Mouse (Mus musculus) brain, embryonic 14.5 days (tissue): ENCODE results near the gene Zmym5. TPM values are rescaled to one million over a fixed set of nuclear protein-coding genes. Genes with fewer than 3 reads are reported as not detected.
"Not testable (repeated sequence)": the region's sequence is repeated elsewhere in the genome, so short reads cannot be mapped to it uniquely, and the experiment has no call there.

Source experiments
- DNase-seq: peaks from one replicate; pipeline ENCODE4 v3.0.0-alpha.2; 2011; ENCODE audit warnings: low read depth
- CTCF ChIP-seq: fragments of 200-500 bp; IDR thresholded peaks from 2 replicates; pipeline ENCODE4 v1.5.1; 2012; ENCODE audit warnings: inconsistent platforms, mild to moderate bottlenecking, moderate library complexity, borderline replicate concordance; ENCODE audit not compliant: insufficient read depth, insufficient read length; ENCODE audit errors: extremely low read depth
- POLR2A ChIP-seq: fragments of 200-500 bp; IDR thresholded peaks from 2 replicates; pipeline ENCODE4 v1.6.1; 2012; ENCODE audit warnings: mild to moderate bottlenecking, inconsistent platforms, borderline replicate concordance; ENCODE audit not compliant: poor library complexity, insufficient read depth, insufficient read length, severe bottlenecking; ENCODE audit errors: extremely low read depth
- polyA plus RNA-seq: library from polyadenylated mRNA; depleted of rRNA; stranded (reverse); fragments of >200 nt; gene quantifications from 2 replicates; pipeline ENCODE4 v1.2.3, GENCODE M21; 2012; rRNA removed

Zmym5 gene
- polyA plus RNA-seq, 1 experiment: 32.4 TPM

DNA sequence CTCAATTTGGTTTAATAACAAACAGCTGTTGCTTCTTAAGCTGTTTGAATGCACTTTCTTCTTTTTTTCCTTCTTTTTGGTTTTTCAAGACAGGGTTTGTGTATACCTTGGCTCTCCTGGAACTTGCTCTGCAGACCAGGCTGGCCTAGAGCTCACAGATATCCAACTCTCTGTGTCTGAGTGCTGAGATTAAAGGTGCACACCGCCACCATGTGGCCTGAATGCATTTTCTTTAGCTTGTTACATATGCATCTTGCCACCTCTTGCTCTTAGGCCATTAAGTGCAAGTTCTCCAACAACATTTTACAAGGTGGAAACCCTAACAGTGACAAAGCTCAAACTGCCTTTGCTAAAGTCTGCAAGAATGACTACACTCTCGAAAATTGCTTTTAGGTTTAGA is 18.3 kb downstream of the Zmym5 start:
- peak; percentile 78 for DNase-seq
- TF ChIP-seq POLR2A (no peak), CTCF (peak; percentile 54; the same call in 1 of the 2 replicates)

DNA sequence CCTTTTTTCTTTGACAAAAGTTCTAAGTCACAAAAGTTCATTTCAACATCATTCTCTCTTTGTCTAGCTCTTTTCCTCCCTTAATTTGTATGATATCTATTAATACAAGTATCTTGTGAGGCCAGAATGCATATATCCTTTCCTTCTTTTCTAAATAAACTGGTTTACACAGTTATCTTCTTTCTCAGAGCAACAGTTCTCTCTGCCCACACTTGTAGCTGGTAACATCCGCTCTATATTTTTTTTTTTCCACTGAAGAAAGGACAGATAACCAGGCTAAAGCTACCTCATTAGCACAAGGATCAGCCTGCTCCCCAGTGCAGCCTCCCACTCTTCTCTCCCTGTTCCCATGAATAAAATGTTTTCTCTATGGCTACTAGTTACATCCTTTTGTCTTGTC is 26.9 kb downstream of the Zmym5 start:
- TF ChIP-seq CTCF (no peak), POLR2A (no peak)

DNA sequence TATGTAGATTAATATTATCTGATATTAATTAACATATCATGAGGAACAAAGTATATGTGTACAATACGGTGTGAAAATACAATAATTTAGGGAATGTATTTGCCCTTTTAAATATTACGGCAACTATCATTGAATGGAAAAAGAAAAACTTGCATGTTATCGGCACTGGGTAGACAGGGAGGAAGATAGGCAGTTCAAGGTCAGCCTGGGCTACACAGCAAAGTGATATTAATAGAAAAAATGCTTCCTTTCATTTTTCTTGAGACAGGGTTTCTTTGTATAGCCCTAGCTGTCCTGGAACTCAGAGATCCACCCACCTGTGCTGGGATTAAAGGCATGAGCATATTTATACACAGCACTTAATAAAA is 32.6 kb downstream of the Zmym5 start:
- TF ChIP-seq POLR2A (no peak), CTCF (no peak)
- no peak for DNase-seq

More for the DNA sequence above, 26.9 kb downstream of the Zmym5 start:
- no peak for DNase-seq

GRCm38 (mm10) chr14:56778200-56778932 is 33.1 kb downstream of the Zmym5 start, which contains the start of gene Pspc1:
Gene Pspc1, minus strand, starts transcription at chr14:56778316.
- no peak for TF ChIP-seq CTCF
- peak; percentile 70; the same call in 1 of the 2 replicates for TF ChIP-seq POLR2A
- peak; percentile 99 for DNase-seq

GRCm38 (mm10) chr14:56777360-56778136 is 34.0 kb downstream of the Zmym5 start:
- peak; percentile 75 for DNase-seq
- peak; percentile 30; the same call in 1 of the 2 replicates for TF ChIP-seq POLR2A
- no peak for TF ChIP-seq CTCF

DNA sequence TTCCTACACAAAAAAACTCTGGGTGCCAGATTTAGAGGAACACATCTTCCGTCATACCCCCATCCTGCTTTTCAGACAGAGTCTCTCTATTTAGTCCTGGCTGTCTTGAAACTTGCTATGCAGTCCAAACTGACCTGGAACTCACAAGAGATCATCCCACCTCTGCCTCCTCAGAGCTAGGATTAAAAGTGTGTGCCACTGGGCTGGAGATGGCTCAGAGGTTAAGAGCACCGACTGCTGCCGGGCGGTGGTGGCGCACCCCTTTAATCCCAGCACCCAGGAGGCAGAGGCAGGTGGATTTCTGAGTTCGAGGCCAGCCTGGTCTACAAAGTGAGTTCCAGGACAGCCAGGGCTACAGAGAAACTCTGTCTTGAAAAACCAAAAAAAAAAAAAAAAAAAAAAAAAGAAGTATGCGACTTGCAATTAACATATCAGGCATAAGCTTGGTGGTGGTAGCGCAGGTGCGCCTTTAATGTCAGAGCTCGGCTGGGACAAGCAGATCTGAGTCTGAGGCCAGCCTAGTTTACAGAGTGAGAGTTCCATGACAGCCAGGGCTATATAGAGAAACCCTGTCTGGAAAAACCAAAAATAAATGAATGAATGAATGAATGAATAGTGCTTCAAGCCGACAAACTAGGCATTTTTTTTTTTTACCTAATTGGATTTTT is 34.8 kb downstream of the Zmym5 start:
- TF ChIP-seq POLR2A (no peak), CTCF (no peak)
- DNase-seq: peak; percentile 27

GRCm38 (mm10) chr14:56775416-56775815 is 36.1 kb downstream of the Zmym5 start:
- TF ChIP-seq CTCF (no peak), POLR2A (no peak)

GRCm38 (mm10) chr14:56766438-56766837 is 45.1 kb downstream of the Zmym5 start:
- not testable (repeated sequence) for DNase-seq

More at GRCm38 (mm10) chr14:56775416-56775815, 36.1 kb downstream of the Zmym5 start:
- DNase-seq: no peak

DNA sequence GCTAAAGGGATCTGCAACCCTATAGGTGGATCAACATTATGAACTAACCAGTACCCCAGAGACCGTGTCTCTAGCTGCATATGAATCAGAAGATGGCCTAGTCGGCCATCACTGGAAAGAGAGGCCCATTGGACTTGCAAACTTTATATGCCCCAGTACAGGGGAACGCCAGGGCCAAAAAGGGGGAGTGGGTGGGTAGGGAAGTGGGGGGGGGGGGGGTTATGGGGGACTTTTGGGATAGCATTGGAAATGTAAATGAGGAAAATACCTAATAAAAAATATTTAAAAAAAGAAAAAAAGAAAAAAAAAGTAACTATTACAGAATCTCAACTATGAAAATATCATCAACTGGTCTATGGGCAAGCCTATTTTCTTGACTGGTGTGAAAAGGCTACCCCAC is 46.4 kb downstream of the Zmym5 start:
- DNase-seq: not testable (repeated sequence)

- DNase-seq: no peak
- TF ChIP-seq CTCF (no peak), POLR2A (no peak)
Measured at GRCm38 (mm10) chr14:56751282-56751681, 60.2 kb downstream of the Zmym5 start.

Other genes starting within 250 kb of the Zmym5 start
- gene Cenpj, start 236.3 kb downstream of the Zmym5 start, polyA plus RNA-seq: 6.9 and 7.1 TPM in 2 replicates
- 1.4 and 2.3 TPM in 2 replicates for gene Parp4, start 236.1 kb downstream of the Zmym5 start, polyA plus RNA-seq
- gene Mphosph8, start 143.5 kb downstream of the Zmym5 start, polyA plus RNA-seq: 27.5 and 31.7 TPM in 2 replicates
- gene Pspc1, start 33.4 kb downstream of the Zmym5 start, polyA plus RNA-seq: 46.8 and 54.6 TPM in 2 replicates
- 48.6 and 73.9 TPM in 2 replicates for gene Zmym2, start 74.9 kb upstream of the Zmym5 start, polyA plus RNA-seq
- 0.14 and 0.15 TPM in 2 replicates for gene Gja3, start 246.4 kb upstream of the Zmym5 start, polyA plus RNA-seq